Comparison of ENCODE assay signal across 22 mouse cellular contexts in genomic region chr2:20831608-20832406, GRCm38 (mm10).
DNase-seq lines count a peak whose midpoint lies in the region; ATAC-seq lines count a peak whose summit lies in the region.
"Had no signal": no experiment of that assay in that cellular context is flagged by ENCODE, and none has a peak within 500 bp of the region (broad histone marks: within the 10 kb centered on the region; RNA-seq: fewer than 3 reads in every experiment).

No protein-coding gene starts in this region.

- no peaks in the 10 kb centered on the region for H3K27me3 ChIP-seq in neural tube, embryonic 14.5 days (ENCODE audit: control insufficient read depth, insufficient read depth, low read length)
- H3K27me3 ChIP-seq in limb, embryonic 13.5 days = no peaks in the 10 kb centered on the region
- no peaks in the 10 kb centered on the region for H3K27me3 ChIP-seq in forebrain, embryonic 15.5 days
- H3K27me3 ChIP-seq: embryonic facial prominence, embryonic 15.5 days; hindbrain, embryonic 13.5 days had no signal

- peak; percentile 11; the same call in 1 of the 2 replicates for ATAC-seq in neural tube, embryonic 14.5 days (ENCODE audit: low read depth)
- ATAC-seq in limb, embryonic 13.5 days (ENCODE audit: low FRiP score, low read depth) = peak; percentile 86
- no peak for ATAC-seq in forebrain, embryonic 15.5 days (replicated peaks)
- ATAC-seq: activated CD4-positive, CD25-positive, alpha-beta regulatory T cell, adult 4 months; forebrain, embryonic 14.5 days had no signal

- no peaks in the 10 kb centered on the region for H3K9me3 ChIP-seq in neural tube, embryonic 14.5 days (ENCODE audit: control insufficient read depth, low read length)
- no peaks in the 10 kb centered on the region for H3K9me3 ChIP-seq in limb, embryonic 13.5 days
- no peaks in the 10 kb centered on the region for H3K9me3 ChIP-seq in forebrain, embryonic 15.5 days
- H3K9me3 ChIP-seq: embryonic facial prominence, embryonic 15.5 days; hindbrain, embryonic 10.5 days; hindbrain, embryonic 13.5 days had no signal

- H3K4me2 ChIP-seq in neural tube, embryonic 14.5 days (ENCODE audit: low read depth, low read length) = no peak overlapping the region
- no peak overlapping the region for H3K4me2 ChIP-seq in limb, embryonic 13.5 days (replicated peaks)
- H3K4me2 ChIP-seq in forebrain, embryonic 15.5 days (replicated peaks) = no peak overlapping the region
- H3K4me2 ChIP-seq: embryonic facial prominence, embryonic 15.5 days; heart, embryonic 11.5 days; hindbrain, embryonic 13.5 days had no signal

- no peaks in the 10 kb centered on the region for H3K4me1 ChIP-seq in neural tube, embryonic 14.5 days (ENCODE audit: control insufficient read depth, insufficient read depth, low read length)
- no peaks in the 10 kb centered on the region for H3K4me1 ChIP-seq in limb, embryonic 13.5 days
- H3K4me1 ChIP-seq in forebrain, embryonic 15.5 days = no peaks in the 10 kb centered on the region
- H3K4me1 ChIP-seq: embryonic facial prominence, embryonic 15.5 days; hindbrain, embryonic 10.5 days; hindbrain, embryonic 13.5 days had no signal

- WGBS in neural tube, embryonic 14.5 days = 60% methylated on average over 3 of the region's 3 CpGs
- 38% methylated on average over 3 of the region's 3 CpGs for WGBS in limb, embryonic 13.5 days
- 80% methylated on average over 3 of the region's 3 CpGs for WGBS in forebrain, embryonic 15.5 days

- H3K36me3 ChIP-seq in neural tube, embryonic 14.5 days (ENCODE audit: control insufficient read depth, insufficient read depth, low read length) = no peaks in the 10 kb centered on the region
- H3K36me3 ChIP-seq in limb, embryonic 13.5 days = no peaks in the 10 kb centered on the region
- no peaks in the 10 kb centered on the region for H3K36me3 ChIP-seq in forebrain, embryonic 15.5 days
- H3K36me3 ChIP-seq: embryonic facial prominence, embryonic 15.5 days; hindbrain, embryonic 10.5 days; hindbrain, embryonic 13.5 days had no signal

- no peak overlapping the region for H3K4me3 ChIP-seq in neural tube, embryonic 14.5 days (ENCODE audit: low read depth, low read length)
- H3K4me3 ChIP-seq in limb, embryonic 13.5 days = no peak overlapping the region
- no peak overlapping the region for H3K4me3 ChIP-seq in forebrain, embryonic 15.5 days
- H3K4me3 ChIP-seq: embryonic facial prominence, embryonic 15.5 days; hindbrain, embryonic 10.5 days; hindbrain, embryonic 13.5 days had no signal

- DNase-seq in heart, adult 11 months = peak; percentile 5
- DNase-seq in heart, postnatal 10 days = no peak
- DNase-seq in neural tube, embryonic 10.5 days (ENCODE audit: extremely low spot score, low spot score) = no peak
- DNase-seq in gastrocnemius, postnatal 14 days = no peak
- DNase-seq in lung, postnatal 25 days (ENCODE audit: low spot score) = no peak
- DNase-seq: adrenal gland, adult 8-10 months; adrenal gland, postnatal 36 days; cerebellum, adult 18-20 months; cerebellum, postnatal 10 days; cerebellum, postnatal 36 days; embryo, embryonic 11 days; gastrocnemius, postnatal 36 days; heart, postnatal 36 days had no signal

- no peak overlapping the region for H3K9ac ChIP-seq in neural tube, embryonic 14.5 days (replicated peaks; ENCODE audit: low read depth, low read length)
- H3K9ac ChIP-seq in limb, embryonic 13.5 days = no peak overlapping the region
- H3K9ac ChIP-seq in forebrain, embryonic 15.5 days (replicated peaks) = no peak overlapping the region
- H3K9ac ChIP-seq: embryonic facial prominence, embryonic 15.5 days; hindbrain, embryonic 13.5 days had no signal

- no peak overlapping the region for H3K27ac ChIP-seq in neural tube, embryonic 14.5 days (ENCODE audit: low read depth, low read length)
- H3K27ac ChIP-seq in limb, embryonic 13.5 days = no peak overlapping the region
- H3K27ac ChIP-seq in forebrain, embryonic 15.5 days (replicated peaks) = no peak overlapping the region
- H3K27ac ChIP-seq: embryonic facial prominence, embryonic 15.5 days; hindbrain, embryonic 10.5 days; hindbrain, embryonic 13.5 days had no signal

- intact Hi-C loops in heart, postnatal 10 days (cut with DNase I) = no loop called here
- intact Hi-C loops in gastrocnemius, postnatal 14 days (cut with DNase I; ENCODE audit: low total_unique reads) = no loop called here
